Mouse (Mus musculus): Measurements from ENCODE around the gene Egln2.
A peak's percentile ranks its signal among the peaks of the same experiment; 100 is the strongest.

Gene Egln2

DNA sequence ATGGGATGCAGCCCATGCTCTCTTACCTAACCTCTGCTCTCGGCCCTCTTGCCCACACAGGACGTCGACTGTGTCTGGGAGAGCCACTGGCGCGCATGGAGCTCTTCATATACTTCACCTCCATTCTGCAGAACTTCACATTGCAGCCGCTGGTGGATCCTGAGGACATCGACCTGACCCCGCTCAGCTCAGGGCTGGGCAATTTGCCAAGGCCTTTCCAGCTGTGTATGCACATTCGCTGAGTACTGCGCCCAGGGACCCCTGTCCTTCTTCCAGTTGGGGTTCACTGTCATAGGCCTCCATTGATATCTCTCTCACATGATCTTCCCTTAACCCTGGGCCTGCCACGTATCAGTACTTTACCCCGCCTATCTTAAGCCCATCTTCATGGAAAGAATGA is 33.4 kb downstream of the Egln2 start:
- peak in 1 of 2 experiments; percentile 33 for DNase-seq (ENCODE audit: low spot score in 2 of 2)

DNA sequence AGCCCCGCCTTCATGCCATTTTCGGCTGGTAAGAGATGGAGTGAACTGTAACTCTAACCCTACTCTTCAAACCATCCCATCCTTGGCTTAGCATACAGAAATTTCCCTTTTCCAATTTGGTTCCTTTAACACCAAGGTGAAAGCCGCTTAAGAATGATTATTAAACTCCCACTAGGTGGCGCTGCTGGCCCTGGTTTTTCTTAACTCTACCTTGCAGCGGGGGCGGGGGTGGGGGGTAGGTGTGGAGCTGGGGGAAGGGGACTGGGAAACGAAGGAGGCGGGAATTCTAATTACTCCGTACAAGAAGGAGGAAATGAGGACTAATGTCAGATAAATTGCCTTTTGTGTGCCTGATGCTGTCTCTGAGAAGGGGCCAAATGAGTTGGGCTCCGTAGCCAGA is 34.0 kb downstream of the Egln2 start:
- DNase-seq (ENCODE audit: low spot score in 2 of 2) = peak; percentile 45 to 73

DNA sequence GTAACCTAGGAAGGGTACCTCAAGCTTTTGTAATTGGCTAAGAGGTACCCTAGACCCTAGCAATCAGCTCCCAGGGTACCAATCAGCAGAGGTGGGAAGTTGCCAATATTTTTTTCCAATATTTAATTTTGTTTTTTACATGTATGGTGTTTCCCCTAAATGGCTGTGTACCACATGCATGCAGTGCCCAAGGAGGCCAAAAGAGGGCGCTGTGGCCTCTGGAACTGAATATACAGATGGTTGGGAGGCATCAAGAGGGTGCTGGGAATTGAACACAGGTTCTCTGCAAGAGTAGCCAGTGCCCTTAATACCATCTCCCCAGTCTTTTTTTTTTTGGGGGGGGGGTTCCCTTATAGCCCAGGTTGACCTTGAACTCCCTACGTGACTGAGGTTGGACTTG is 35.2 kb downstream of the Egln2 start:
- DNase-seq (ENCODE audit: low spot score in 2 of 2) = no peak

- DNase-seq (ENCODE audit: low spot score in 2 of 2) = no peak
Observed at GRCm38 (mm10) chr7:27130521-27131370, 35.9 kb downstream of the Egln2 start.

DNA sequence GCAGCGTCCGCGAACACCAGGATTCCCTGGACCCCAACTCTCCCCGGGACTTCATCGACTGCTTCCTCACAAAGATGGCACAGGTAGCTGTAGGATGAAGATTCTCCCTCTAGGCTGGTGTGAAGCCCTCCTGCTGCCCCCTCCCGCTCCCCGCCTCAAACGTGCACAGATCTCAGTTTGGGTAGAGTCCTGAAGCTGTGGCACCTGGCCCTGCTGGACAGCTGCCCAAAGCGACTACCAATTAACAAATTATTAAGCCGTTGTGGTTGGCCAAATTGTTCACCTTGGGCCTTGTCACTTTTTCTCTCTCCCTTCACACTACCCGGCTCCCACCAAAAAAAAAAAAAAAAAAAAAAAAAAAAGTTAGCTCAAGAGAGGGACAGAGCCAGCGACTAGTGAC is 36.8 kb downstream of the Egln2 start:
- no peak for DNase-seq (ENCODE audit: low spot score in 2 of 2)

DNA sequence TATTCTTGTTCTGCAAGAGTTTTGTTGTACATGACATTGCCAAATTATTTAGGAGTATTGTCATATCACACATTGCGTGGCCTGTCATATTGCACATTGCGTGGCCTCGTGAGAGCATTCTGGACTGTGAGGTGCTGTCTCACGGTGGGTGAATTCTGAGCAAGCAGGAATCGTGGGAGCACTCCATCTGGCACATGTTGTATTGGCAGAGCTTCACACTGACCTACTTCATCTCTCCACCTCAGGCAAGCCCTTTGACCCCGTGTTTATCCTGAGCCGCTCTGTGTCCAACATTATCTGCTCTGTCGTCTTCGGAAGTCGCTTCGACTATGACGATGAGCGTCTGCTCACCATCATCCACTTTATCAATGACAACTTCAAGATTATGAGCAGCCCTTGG is 37.7 kb downstream of the Egln2 start:
- no peak for DNase-seq (ENCODE audit: low spot score in 2 of 2)

DNA sequence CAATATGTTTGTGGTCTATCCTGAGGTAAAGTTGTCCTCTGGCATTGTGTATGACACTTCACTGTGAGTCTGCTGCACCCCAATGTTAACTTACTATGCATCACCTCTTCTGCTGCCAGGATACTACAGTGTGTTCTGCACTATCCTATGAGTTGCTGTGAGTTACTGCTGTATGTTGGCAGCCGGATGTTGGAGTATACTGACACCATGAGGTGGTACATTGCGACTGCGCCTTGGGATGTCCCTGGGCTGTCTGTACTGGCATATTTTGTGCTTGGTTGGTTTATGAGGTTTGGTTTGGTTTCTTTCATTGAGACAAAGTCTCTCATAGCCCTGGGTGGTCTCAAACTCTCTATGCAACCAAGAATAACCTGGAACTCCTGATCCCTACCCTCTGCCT is 38.4 kb downstream of the Egln2 start:
- DNase-seq (ENCODE audit: low spot score in 2 of 2) = peak; percentile 38 to 62

GRCm38 (mm10) chr7:27124969-27125368 is 41.6 kb downstream of the Egln2 start:
- DNase-seq (ENCODE audit: low spot score in 2 of 2) = no peak

GRCm38 (mm10) chr7:27124305-27124832 is 42.2 kb downstream of the Egln2 start:
- DNase-seq (ENCODE audit: low spot score in 2 of 2) = no peak

DNA sequence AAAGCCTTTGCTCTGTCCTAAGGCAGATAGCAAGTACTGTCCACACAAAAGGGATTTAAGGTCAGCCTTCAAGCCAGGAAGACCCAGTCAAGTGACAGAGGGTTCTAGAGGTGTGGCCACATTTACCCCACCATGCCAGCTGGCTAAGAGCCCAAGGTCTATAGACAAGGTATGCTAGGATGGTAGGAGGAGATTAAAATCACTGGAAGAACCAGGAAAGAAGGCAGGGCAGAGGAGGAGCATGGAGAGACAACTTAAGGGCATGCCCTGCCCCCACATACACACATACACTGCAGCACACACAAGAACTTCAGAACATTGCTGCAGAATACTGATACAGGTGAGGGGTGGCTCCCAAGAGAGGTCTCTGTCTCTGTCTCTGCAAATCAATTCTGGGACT is 46.9 kb downstream of the Egln2 start, which contains the start of gene Cyp2f2:
TSS of gene Cyp2f2 (plus strand) at position 234 of the 400 bp plus-strand sequence.
- no peak for DNase-seq (ENCODE audit: low spot score in 2 of 2)

- no peak for DNase-seq (ENCODE audit: low spot score in 2 of 2)
Observed at GRCm38 (mm10) chr7:27118033-27118511, 48.5 kb downstream of the Egln2 start.

GRCm38 (mm10) chr7:27111987-27112386 is 54.6 kb downstream of the Egln2 start:
- DNase-seq (ENCODE audit: low spot score in 2 of 2) = no peak

DNA sequence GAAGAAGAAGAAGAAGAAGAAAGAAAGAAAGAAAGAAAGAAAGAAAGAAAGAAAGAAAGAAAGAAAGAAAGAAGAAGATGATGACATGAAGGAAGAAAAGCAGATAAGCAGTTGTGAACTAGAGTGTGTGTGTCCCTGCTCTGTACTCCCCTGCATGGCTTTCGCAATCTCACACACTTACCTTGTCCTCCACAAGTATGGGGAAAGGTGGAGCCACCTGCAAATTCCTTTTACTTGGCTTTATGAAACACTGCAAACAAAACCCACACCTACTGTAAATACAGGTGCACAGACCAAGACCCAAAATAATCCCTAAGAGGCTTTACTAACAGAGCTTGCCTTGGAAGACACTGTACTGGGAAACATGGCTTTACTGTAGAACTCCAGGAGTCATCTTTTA is 55.6 kb downstream of the Egln2 start:
- DNase-seq (ENCODE audit: low spot score in 2 of 2) = no peak

DNA sequence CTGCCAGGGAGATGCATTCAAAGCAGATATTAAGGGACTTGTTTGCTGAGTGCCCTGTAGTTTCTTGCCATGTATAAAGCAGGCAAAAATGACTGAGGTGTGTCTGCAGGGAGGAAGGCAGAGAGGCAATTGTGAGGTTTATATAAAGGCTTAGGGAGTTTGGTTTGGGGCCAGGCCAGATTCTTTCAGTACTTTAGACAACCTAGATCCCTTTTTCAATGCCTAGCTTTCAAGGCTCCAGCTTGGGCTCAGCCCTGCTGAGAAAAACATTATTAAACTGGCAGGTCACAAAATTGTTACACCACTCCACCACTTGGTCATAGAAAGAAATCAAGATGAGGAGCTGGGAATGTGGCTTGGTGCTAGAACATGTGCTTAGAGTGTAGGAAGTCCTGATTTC is 56.3 kb downstream of the Egln2 start:
- DNase-seq (ENCODE audit: low spot score in 2 of 2) = no peak
